Mouse (Mus musculus) stomach, postnatal 0 days (tissue): ENCODE measurements at regions not wholly inside any gene's neighbourhood (a gene's known extent, or its start where the extent isn't known, plus 50 kb on each side); places are given as distances from the start of the nearest gene placed in this dataset.

Source experiments
- CTCF ChIP-seq: IDR thresholded peaks from 2 replicates; pipeline ENCODE4 v1.5.1; 2016; ENCODE audit warnings: antibody characterized with exemption, low read depth, mild to moderate bottlenecking, moderate library complexity
- EP300 ChIP-seq: optimal IDR thresholded peaks from 2 replicates; pipeline ENCODE3; 2016; ENCODE audit warnings: antibody characterized with exemption

DNA sequence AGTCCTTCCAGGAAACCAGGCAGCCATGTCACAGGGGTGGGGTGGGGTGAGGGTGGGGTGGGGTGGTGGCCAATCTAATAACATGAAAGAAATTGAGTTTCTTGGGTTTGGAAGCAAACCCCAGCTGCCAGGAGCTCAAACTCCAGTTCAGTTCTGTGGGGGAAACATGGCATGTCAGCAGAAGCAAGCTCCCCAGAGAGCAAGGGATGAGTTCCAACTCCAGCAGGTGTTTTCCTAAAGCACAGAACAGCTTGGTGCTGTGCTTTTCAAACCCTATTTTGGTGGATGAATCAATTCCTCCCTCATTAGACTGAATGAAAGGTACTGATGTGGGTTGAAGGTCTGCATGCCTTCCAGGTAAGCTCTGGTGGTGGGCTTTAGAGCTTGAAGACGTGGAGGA, 77.8 kb upstream of the Kcnd3 start:
- TF ChIP-seq EP300 (no peak), CTCF (no peak)
